Mouse (Mus musculus) myocyte (in vitro differentiated cells): Measurements from ENCODE around the gene Sec14l3. TPM values are rescaled to one million over a fixed set of nuclear protein-coding genes. Genes with fewer than 3 reads are reported as not detected.

Experiments
- H3K27me3 ChIP-seq: one replicate; pipeline ENCODE4 v1.6.1; 2011; ENCODE audit not compliant: control insufficient read depth, insufficient read depth, insufficient read length
- H3K36me3 ChIP-seq: one replicate; pipeline ENCODE4 v1.6.1; 2011; ENCODE audit not compliant: control insufficient read depth, insufficient read depth
- H3K4me2 ChIP-seq: one replicate; pipeline ENCODE4 v1.6.1; 2011; ENCODE audit warnings: low read depth, control low read depth
- H3K4me3 ChIP-seq: one replicate; pipeline ENCODE4 v1.5.1; 2011; ENCODE audit warnings: mild to moderate bottlenecking, control low read depth, moderate library complexity
- H3K79me2 ChIP-seq: one replicate; pipeline ENCODE4 v1.6.1; 2011; ENCODE audit not compliant: control insufficient read depth, insufficient read depth
- H3ac ChIP-seq: one replicate; pipeline ENCODE4 v1.6.1; 2011; ENCODE audit not compliant: control insufficient read depth, insufficient read length
- CEBPB ChIP-seq: IDR thresholded peaks from 2 replicates; pipeline ENCODE4 v1.6.1; 2011; ENCODE audit warnings: mild to moderate bottlenecking, moderate library complexity; ENCODE audit not compliant: poor library complexity, insufficient read depth, severe bottlenecking
- E2F4 ChIP-seq: IDR thresholded peaks from one replicate; pipeline ENCODE4 v1.6.1; 2011; ENCODE audit warnings: mild to moderate bottlenecking, control low read depth, moderate library complexity; ENCODE audit not compliant: insufficient read depth
- MAX ChIP-seq: IDR thresholded peaks from one replicate; pipeline ENCODE4 v1.6.1; 2011; ENCODE audit warnings: low read depth, mild to moderate bottlenecking, control low read depth
- MYOD1 ChIP-seq, 3 experiments: IDR thresholded peaks; one replicate each; pipeline ENCODE4 v1.6.1; 2011; ENCODE audit warnings: control low read depth in 2 of 3, low read depth in 2 of 3, mild to moderate bottlenecking in 2 of 3, moderate library complexity in 1 of 3; ENCODE audit not compliant: insufficient read length in 2 of 3, control insufficient read depth in 1 of 3
- MYOG ChIP-seq, 3 experiments: IDR thresholded peaks; one replicate each; pipeline ENCODE4 v1.6.1; 2011; ENCODE audit warnings: control low read depth in 2 of 3, low read depth in 2 of 3, mild to moderate bottlenecking in 2 of 3; ENCODE audit not compliant: insufficient read length in 2 of 3, control insufficient read depth in 1 of 3, insufficient read depth in 1 of 3
- POLR2A ChIP-seq: IDR thresholded peaks from one replicate; pipeline ENCODE4 v1.6.1; 2011; ENCODE audit warnings: low read depth, mild to moderate bottlenecking, control low read depth, moderate library complexity; ENCODE audit not compliant: insufficient read length
- POLR2AphosphoS2 ChIP-seq: IDR thresholded peaks from one replicate; pipeline ENCODE4 v1.6.1; 2011; ENCODE audit warnings: low read depth, control low read depth; ENCODE audit not compliant: insufficient read length
- REST ChIP-seq: IDR thresholded peaks from one replicate; pipeline ENCODE4 v1.6.1; 2011; ENCODE audit warnings: mild to moderate bottlenecking, control low read depth, moderate library complexity; ENCODE audit not compliant: insufficient read depth, insufficient read length
- SRF ChIP-seq: IDR thresholded peaks from one replicate; pipeline ENCODE4 v1.6.1; 2011; ENCODE audit warnings: low read depth; ENCODE audit not compliant: control insufficient read depth, insufficient read length
- TCF12 ChIP-seq: IDR thresholded peaks from one replicate; pipeline ENCODE4 v1.6.1; 2011; ENCODE audit warnings: mild to moderate bottlenecking, control low read depth; ENCODE audit not compliant: poor library complexity, insufficient read depth, severe bottlenecking
- TCF3 ChIP-seq: IDR thresholded peaks from one replicate; pipeline ENCODE4 v1.6.1; 2011; ENCODE audit warnings: low read depth, control low read depth; ENCODE audit not compliant: insufficient read length
- USF1 ChIP-seq: IDR thresholded peaks from one replicate; pipeline ENCODE4 v1.6.1; 2011; ENCODE audit warnings: low read depth, mild to moderate bottlenecking, control low read depth, moderate library complexity
- polyA plus RNA-seq: library from polyadenylated mRNA; unstranded; fragments of >200 nt; fragmentation: generic; extraction: Trizol; gene quantifications from one replicate; pipeline ENCODE4 v1.2.1, GENCODE M21; 2012; ENCODE audit warnings: missing spikeins

The Sec14l3 gene
- polyA plus RNA-seq, 1 experiment = not detected

- Histone ChIP-seq H3K4me2 (no peak overlapping the region), H3K79me2 (no peaks in the 10 kb centered on the region), H3ac (no peak overlapping the region), H3K36me3 (no peaks in the 10 kb centered on the region), H3K4me3 (no peak overlapping the region), H3K27me3 (peaks cover 35% of the 10 kb centered on the region)
- TF ChIP-seq CEBPB (no peak), USF1 (no peak), MYOG (IDR thresholded peaks at IDR 0.05; ENCODE audit: control insufficient read depth in 1 of 3, insufficient read depth in 1 of 3, insufficient read length in 2 of 3, low read depth in 2 of 3) (no peak), MAX (no peak), E2F4 (no peak), MYOD1 (IDR thresholded peaks at IDR 0.05; ENCODE audit: control insufficient read depth in 1 of 3, insufficient read length in 2 of 3, low read depth in 2 of 3) (no peak), REST (no peak), POLR2A (no peak), TCF3 (no peak), POLR2AphosphoS2 (no peak), TCF12 (no peak), SRF (no peak)
Observed at GRCm38 (mm10) chr11:4034169-4034568, 30.5 kb upstream of the Sec14l3 start.

GRCm38 (mm10) chr11:4035116-4035892, 29.3 kb upstream of the Sec14l3 start:
- no peaks in the 10 kb centered on the region for H3K36me3 ChIP-seq
- no peak overlapping the region for H3K4me2 ChIP-seq
- no peak overlapping the region for H3K4me3 ChIP-seq
- no peaks in the 10 kb centered on the region for H3K79me2 ChIP-seq
- H3ac ChIP-seq = no peak overlapping the region
- no peak for TF ChIP-seq POLR2AphosphoS2
- TF ChIP-seq SRF = no peak
- TF ChIP-seq TCF12 = no peak
- no peak for TF ChIP-seq MYOG (IDR thresholded peaks at IDR 0.05; ENCODE audit: control insufficient read depth in 1 of 3, insufficient read depth in 1 of 3, insufficient read length in 2 of 3, low read depth in 2 of 3)
- no peak for TF ChIP-seq POLR2A
- TF ChIP-seq REST = no peak
- no peak for TF ChIP-seq USF1
- no peak for TF ChIP-seq MAX
- no peak for TF ChIP-seq CEBPB
- no peak for TF ChIP-seq E2F4
- TF ChIP-seq MYOD1 (IDR thresholded peaks at IDR 0.05; ENCODE audit: control insufficient read depth in 1 of 3, insufficient read length in 2 of 3, low read depth in 2 of 3) = no peak
- TF ChIP-seq TCF3 = no peak
- H3K27me3 ChIP-seq = peaks cover 33% of the 10 kb centered on the region

GRCm38 (mm10) chr11:4035916-4036315, 28.7 kb upstream of the Sec14l3 start:
- no peaks in the 10 kb centered on the region for H3K36me3 ChIP-seq
- H3K27me3 ChIP-seq = peaks cover 29% of the 10 kb centered on the region
- H3K79me2 ChIP-seq = no peaks in the 10 kb centered on the region
- H3K4me3 ChIP-seq = no peak overlapping the region
- no peak for TF ChIP-seq TCF12
- TF ChIP-seq CEBPB = no peak
- no peak for TF ChIP-seq SRF
- no peak for TF ChIP-seq USF1
- TF ChIP-seq E2F4 = no peak
- no peak for TF ChIP-seq POLR2AphosphoS2
- TF ChIP-seq REST = no peak
- TF ChIP-seq MYOG (IDR thresholded peaks at IDR 0.05; ENCODE audit: control insufficient read depth in 1 of 3, insufficient read depth in 1 of 3, insufficient read length in 2 of 3, low read depth in 2 of 3) = no peak
- no peak for TF ChIP-seq POLR2A
- TF ChIP-seq TCF3 = no peak
- TF ChIP-seq MYOD1 (IDR thresholded peaks at IDR 0.05; ENCODE audit: control insufficient read depth in 1 of 3, insufficient read length in 2 of 3, low read depth in 2 of 3) = no peak
- no peak for TF ChIP-seq MAX
- no peak overlapping the region for H3K4me2 ChIP-seq
- no peak overlapping the region for H3ac ChIP-seq

- no peak for TF ChIP-seq MYOG (IDR thresholded peaks at IDR 0.05; ENCODE audit: control insufficient read depth in 1 of 3, insufficient read depth in 1 of 3, insufficient read length in 2 of 3, low read depth in 2 of 3)
- no peak for TF ChIP-seq E2F4
- TF ChIP-seq SRF = no peak
- no peak for TF ChIP-seq TCF3
- TF ChIP-seq CEBPB = no peak
- no peak for TF ChIP-seq REST
- no peak for TF ChIP-seq POLR2AphosphoS2
- TF ChIP-seq MAX = no peak
- no peak for TF ChIP-seq USF1
- no peak for TF ChIP-seq POLR2A
- no peak for TF ChIP-seq MYOD1 (IDR thresholded peaks at IDR 0.05; ENCODE audit: control insufficient read depth in 1 of 3, insufficient read length in 2 of 3, low read depth in 2 of 3)
- TF ChIP-seq TCF12 = no peak
- H3K4me2 ChIP-seq = no peak overlapping the region
- no peaks in the 10 kb centered on the region for H3K36me3 ChIP-seq
- H3ac ChIP-seq = no peak overlapping the region
- H3K27me3 ChIP-seq = peaks cover 27% of the 10 kb centered on the region
- H3K79me2 ChIP-seq = no peaks in the 10 kb centered on the region
- H3K4me3 ChIP-seq = no peak overlapping the region
Observed at GRCm38 (mm10) chr11:4036365-4037084, 28.1 kb upstream of the Sec14l3 start.
